Mouse (Mus musculus): ENCODE measurements around the gene Wdr76. TPM values are rescaled to one million over a fixed set of nuclear protein-coding genes. Genes with fewer than 3 reads are reported as not detected.

The Wdr76 gene
- total RNA-seq, 1 experiment from 2014 or later: 7.4 TPM

Other genes starting within 250 kb of the Wdr76 start
- gene Trp53bp1, start 235.3 kb upstream of the Wdr76 start, total RNA-seq (2021): 58.6 and 59.9 TPM in 2 replicates
- 5.1 and 12.0 TPM in 2 replicates for gene Map1a, start 217.1 kb upstream of the Wdr76 start, total RNA-seq (2021)
- gene Ppip5k1, start 151.3 kb upstream of the Wdr76 start, total RNA-seq (2021): 51.8 and 51.9 TPM in 2 replicates
- gene Ckmt1, start 149.0 kb upstream of the Wdr76 start, total RNA-seq (2021): 5.3 and 8.2 TPM in 2 replicates
- not detected in 2 replicates for gene Strc, start 119.6 kb upstream of the Wdr76 start, total RNA-seq (2021)
- 306 and 320 TPM in 2 replicates for gene Pdia3, start 92.9 kb upstream of the Wdr76 start, total RNA-seq (2021)
- gene Catsper2, start 92.9 kb upstream of the Wdr76 start, total RNA-seq (2021): 3.5 and 3.6 TPM in 2 replicates
- gene Ell3, start 62.4 kb upstream of the Wdr76 start, total RNA-seq (2021): 0.26 and 0.94 TPM in 2 replicates
- 386 and 388 TPM in 2 replicates for gene Serf2, start 57.5 kb upstream of the Wdr76 start, total RNA-seq (2021)
- 41.8 and 48.5 TPM in 2 replicates for gene Hypk, start 53.4 kb upstream of the Wdr76 start, total RNA-seq (2021)
- 0.53 TPM in 1 of 2 replicates, not detected in the other for gene Serinc4, start 49.9 kb upstream of the Wdr76 start, total RNA-seq (2021)
- gene Mfap1b, start 32.7 kb upstream of the Wdr76 start, total RNA-seq (2021): 32.0 and 32.1 TPM in 2 replicates
- gene Mfap1a, start 58 bp upstream of the Wdr76 start, total RNA-seq (2021): 28.2 and 29.6 TPM in 2 replicates